Mouse (Mus musculus): ENCODE data around the gene Abtb1. TPM values are rescaled to one million over a fixed set of nuclear protein-coding genes. Genes with fewer than 3 reads are reported as not detected.

Abtb1 gene
- polyA plus RNA-seq, 1 experiment from 2014 or later, result 21.0 TPM

Other genes with a start within 250 kb of the Abtb1 start
- 3.7 TPM in 2 replicates for gene Kbtbd12, start 204.0 kb downstream of the Abtb1 start, polyA plus RNA-seq (2014; fragmentation: Nextera tagmentation; extraction: Ambion mirVana)
- 29.1 and 30.4 TPM in 2 replicates for gene Mgll, start 117.6 kb downstream of the Abtb1 start, polyA plus RNA-seq (2014; fragmentation: Nextera tagmentation; extraction: Ambion mirVana)
- 83.4 and 95.9 TPM in 2 replicates for gene Podxl2, start 33.1 kb upstream of the Abtb1 start, polyA plus RNA-seq (2014; fragmentation: Nextera tagmentation; extraction: Ambion mirVana)
- 94.6 and 117 TPM in 2 replicates for gene Mcm2, start 56.8 kb upstream of the Abtb1 start, polyA plus RNA-seq (2014; fragmentation: Nextera tagmentation; extraction: Ambion mirVana)
- 44.9 and 52.1 TPM in 2 replicates for gene Tpra1, start 60.3 kb upstream of the Abtb1 start, polyA plus RNA-seq (2014; fragmentation: Nextera tagmentation; extraction: Ambion mirVana)